Mouse (Mus musculus) kidney, postnatal 25 days (tissue): ENCODE data around the gene Fam72a.
A peak's percentile ranks its signal among the peaks of the same experiment; 100 is the strongest.
"Not testable (repeated sequence)": the region's sequence is repeated elsewhere in the genome, so short reads cannot be mapped to it uniquely, and the experiment has no call there.

ENCODE experiments used
- DNase-seq, 2 experiments: peaks; one replicate each; pipeline ENCODE4 v3.0.0; 2021; ENCODE audit warnings: mixed read lengths in 2 of 2

The Fam72a gene

DNA sequence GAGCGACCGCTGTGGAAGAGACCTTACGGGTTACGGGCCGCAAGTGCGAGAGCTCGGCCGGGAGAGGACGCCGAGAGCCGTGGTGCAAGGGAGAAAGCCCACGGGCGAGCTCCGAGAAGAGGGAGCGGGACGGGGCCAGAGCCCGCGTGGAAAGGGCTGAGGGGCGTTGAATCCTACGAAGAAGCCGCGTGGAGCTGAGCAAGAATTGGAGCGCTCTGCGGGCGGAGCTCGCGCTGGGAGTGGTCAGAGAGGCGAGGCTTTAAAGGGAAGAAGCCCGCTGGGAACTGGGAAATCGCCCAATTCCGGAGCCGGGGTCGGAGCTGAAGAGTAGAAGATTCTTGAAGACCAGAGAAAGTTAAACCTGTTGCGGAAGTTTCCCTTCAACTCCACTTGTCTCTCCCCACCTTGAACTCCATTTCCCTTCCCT is 391 bp downstream of the Fam72a start:
- peak; percentile 74 to 79 for DNase-seq

GRCm38 (mm10) chr1:131528561-131529166 is 961 bp downstream of the Fam72a start:
- no peak for DNase-seq

GRCm38 (mm10) chr1:131539771-131540170 is 12.1 kb downstream of the Fam72a start:
- DNase-seq = no peak

DNA sequence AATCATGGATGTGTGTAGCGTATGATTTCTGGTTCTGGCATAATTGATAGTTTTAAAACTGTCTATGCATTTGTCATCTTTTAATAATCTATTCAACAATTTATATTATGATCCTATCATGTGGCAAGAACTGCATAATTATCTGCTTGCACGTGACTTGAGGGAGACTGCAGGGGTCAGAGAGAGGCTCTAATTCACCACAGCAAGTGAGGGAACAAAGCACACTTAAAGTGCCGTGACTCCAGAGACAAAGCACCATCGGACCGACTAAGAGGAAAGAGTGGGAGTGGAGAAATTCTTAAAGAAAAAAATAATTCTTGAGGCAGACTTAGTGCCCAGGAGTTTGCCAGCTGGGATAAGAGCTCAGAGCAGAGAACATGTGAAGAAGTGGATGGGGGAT is 13.1 kb downstream of the Fam72a start:
- no peak for DNase-seq

DNA sequence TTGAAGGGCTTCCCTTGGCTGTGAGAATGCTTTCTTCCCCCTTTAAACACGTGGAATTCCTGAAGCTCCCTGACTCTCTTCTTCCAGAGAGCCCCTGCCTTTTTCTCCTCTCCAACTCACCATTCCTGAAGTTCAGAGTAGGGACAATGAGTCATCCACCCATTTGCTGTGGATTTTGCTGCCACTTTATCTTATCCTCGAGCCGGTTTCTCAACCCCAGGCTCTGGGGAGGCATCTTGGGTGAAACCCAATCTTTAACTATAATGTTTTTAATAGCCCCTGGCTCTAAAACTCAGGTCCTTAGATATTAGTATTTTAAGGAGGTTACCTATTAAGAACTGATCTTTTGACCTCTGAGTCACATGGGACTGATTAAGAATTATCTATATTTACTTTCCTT is 13.7 kb downstream of the Fam72a start:
- no peak for DNase-seq

- no peak for DNase-seq
These were observed 14.2 kb downstream of the Fam72a start for GRCm38 (mm10) chr1:131541903-131542302.

- no peak for DNase-seq
These were observed 16.3 kb downstream of the Fam72a start for GRCm38 (mm10) chr1:131543886-131544565.

DNA sequence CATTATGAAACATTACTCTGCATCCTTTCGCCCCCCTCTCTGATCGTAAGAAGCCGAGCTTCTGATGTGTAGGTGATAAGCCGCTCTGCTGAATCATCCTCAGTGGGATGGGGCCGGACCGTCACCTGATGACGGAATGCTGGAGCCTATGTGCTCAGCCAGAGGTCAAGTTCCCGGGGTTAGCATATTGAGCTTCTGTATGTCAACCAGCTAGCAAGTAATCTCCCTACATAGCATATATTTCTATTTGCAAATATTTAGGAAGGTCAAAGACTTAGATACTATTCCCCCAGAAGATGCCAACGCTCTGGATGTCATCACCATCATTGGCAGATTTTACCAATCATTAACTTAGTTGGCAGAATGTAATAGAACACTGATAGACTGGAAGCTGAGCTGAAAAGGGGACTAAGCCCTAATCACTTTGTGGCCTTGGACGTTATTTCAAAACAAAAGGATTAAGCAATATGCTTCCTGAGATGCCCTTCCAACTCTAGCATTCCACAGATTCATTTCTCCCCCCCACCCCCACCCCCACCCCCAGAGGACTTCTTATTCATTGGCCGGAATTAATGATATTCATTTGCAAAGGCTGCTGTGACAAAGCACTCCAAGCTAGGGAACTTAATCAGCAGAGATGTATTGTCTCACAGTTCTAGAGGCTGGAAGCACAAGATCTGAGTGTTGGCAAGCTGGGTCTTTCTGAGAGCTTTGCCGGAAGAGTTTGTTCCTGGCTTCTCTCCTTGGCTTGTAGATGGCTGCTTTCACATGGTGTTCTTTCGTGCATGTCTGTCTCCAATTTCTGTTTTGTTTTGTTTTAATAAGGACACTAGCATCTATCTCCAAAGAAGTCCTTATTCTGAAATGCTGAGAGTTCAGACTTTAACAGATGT is 19.3 kb downstream of the Fam72a start:
- DNase-seq = no peak

DNA sequence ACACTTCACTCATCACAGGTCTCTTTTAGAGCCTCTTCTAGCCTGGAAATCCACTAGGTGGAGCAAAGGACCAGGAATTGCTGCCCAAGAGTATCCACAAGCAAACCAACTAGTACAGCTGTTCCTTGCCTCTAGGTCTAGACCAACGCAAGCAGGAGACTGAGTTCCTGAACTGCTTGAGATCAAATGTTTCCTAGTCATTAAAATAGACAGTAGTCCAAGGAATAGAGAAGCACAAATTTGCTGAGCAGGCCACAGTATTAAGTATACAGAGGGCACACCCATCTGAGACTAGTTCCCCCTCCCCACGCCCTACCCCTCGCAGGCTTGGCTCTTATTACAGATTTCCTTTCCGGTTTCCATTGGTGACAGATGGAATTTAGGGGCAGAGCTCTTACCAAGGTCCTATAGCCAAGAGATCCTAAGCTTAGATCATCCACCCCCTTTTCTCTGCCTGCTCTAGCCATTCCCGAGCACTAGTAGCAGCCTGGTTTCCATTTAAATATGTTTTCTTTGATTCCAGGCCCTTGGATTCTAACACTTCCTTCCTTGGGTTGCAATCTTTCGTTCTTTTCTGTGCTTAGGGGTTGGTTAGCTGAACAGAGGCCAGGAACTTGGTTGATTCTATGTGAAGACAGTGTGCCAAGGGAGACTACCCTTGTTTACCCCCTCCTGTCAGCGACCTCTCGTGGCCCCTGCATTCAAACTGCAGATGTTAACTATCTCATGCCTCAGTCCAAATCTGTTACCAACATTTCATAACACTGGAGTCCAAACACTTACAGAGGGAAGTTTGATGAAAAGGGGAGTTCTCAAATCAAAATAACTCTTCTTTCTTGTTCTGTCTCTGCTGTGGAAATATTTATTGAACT is 21.0 kb downstream of the Fam72a start:
- DNase-seq = peak in 1 of 2 experiments; percentile 27

DNA sequence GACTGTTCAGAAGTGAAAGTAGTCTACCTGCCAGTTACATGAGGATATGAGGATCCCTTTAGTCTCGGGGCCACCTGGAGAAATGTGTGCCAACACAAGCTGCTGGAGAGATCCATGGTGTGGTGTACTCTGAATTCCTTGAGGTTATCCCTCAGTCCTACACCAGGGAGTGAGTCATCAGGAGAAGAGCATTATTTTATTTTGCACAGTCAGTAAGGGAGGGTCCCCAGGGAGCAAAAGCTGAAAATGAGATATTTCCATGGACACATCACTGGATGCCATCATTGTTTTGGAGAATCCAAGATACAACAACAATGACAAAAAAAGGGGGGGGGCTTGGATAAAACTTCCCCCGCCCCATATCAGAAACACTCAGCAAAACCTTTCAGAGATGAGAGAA is 24.3 kb downstream of the Fam72a start:
- no peak for DNase-seq

DNA sequence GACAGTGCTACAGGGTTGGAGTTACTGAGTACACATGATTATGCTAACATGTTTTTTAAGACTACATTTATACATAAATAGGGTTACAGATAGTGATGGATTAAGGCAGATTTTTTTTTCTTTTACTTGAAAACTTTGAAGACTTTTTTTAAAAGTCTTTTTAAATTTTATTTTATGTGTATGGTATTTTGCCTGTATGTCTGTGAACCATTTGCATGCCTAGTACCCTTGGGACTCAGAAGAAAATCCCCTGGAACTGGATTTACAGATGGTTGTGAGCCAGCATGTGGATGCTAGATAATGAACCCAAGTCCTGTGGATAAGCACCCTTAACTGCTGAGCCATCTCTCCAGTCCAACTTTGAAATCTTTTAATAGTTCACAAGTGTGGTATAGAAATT is 25.7 kb downstream of the Fam72a start:
- DNase-seq = no peak

GRCm38 (mm10) chr1:131555042-131555812 is 27.5 kb downstream of the Fam72a start:
- peak; percentile 77 to 87 for DNase-seq

DNA sequence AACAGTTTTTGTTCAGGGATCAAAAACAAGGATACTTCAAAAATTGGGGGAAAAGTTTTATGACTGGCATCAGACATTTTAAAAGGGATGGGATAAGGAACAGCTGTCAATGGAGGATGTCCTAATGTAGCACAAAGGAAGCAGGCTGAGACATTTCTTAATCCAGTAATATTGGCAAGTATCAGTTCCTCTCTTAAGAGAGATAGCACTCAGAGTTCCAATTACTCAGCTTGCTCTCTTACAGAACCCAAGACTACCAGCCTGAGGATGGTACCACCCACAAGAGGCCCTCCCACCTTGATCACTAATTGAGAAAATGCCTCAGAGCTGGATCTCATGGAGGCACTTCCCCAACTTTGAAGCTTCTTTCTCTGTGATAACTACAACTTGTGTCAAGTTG is 32.8 kb downstream of the Fam72a start:
- DNase-seq = no peak

DNA sequence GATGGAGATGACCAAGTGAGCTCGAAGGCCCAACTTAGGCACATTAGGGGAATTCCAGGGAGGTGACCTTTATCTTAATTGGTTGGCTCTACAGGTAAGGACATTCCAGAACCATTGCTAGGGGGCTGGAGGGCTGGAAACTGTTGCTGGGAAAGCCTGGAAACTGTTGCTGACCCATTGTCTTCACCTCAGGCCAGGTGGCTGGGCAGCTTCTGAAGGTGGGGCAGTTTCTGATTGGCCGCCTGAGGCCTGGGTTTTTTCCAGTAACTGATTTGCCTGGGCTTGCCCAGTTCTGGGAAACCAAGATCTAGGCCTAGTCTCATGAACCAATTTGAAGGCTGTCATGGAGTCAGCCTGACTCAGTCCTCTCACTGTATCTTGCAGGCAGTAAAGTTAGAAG is 34.4 kb downstream of the Fam72a start:
- no peak for DNase-seq

DNA sequence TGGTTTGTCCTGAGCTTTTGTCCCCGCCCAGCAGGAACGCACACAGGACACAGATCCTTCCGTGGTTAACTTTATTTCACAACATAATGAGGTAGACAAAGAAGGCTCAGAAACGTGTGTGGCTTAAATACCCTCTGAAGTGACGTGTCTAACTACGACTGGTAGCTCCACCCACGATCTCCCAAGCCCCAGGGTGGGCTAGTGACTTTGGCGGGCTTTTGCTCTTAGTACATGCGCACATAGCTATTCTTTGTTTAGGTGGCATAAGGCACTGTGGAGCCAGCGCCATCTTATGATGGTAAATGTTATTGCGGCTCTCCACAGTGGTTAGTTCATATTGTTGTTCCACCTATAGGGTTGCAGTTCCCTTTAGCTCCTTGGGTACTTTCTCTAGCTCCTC is 38.4 kb downstream of the Fam72a start:
- not testable (repeated sequence) for DNase-seq

GRCm38 (mm10) chr1:131569721-131570120 is 42.0 kb downstream of the Fam72a start:
- DNase-seq = no peak

DNA sequence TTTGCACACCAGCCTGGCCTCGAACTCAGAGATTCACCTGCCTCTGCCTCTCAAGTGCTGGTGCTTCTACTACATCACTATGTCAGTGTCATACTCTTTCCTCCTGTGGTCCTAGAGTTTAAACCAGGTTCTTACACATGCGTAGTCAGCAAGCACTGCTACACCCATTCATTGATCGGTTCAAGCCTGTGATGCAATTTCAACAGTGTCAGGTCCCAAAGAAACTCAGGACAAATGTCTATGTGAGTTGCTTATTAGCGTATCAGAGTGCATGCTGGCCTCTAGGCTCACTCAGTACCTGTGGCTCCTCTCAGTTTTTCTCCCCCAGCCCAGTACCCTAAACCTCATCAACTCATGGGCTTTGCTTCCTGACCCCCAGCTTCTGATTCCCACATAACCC is 42.7 kb downstream of the Fam72a start:
- no peak for DNase-seq

- DNase-seq = peak; percentile 24 to 37
These were observed 46.0 kb downstream of the Fam72a start for GRCm38 (mm10) chr1:131573721-131574120.

DNA sequence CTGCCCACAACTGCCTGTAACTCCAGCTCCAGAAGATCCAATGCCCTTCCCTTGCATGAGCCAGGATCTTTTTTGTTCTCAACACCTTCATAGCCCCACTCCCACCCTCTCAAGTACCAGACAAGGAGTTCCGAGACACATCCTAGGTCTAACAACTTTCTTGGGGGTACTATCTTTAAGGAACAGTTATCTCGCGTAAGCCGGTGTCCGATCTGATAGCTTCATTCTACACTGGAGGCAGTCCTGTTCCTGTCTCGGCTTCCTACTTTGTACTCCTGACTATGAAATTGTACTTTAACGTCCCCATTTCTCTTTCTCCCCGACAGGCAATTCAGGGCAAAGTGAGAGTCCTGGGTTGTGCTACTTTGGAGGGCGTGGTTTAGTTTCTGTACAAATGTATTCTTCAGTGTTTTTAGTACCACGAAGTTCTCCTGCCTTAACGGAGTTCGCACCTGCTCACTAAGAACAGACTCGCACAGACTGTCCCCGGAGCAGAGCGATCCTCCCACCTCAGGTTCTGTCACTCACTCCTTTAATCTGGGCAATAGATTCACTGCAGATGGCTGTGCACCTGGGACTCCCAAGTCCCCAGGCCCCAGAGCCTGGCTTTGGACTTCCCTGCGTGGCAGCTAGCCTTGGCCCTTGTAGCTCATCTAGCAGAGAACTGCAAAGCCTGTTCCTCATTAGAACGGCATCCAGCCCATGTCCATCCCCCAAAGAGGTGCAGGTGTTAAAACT is 51.4 kb downstream of the Fam72a start:
- no peak for DNase-seq

DNA sequence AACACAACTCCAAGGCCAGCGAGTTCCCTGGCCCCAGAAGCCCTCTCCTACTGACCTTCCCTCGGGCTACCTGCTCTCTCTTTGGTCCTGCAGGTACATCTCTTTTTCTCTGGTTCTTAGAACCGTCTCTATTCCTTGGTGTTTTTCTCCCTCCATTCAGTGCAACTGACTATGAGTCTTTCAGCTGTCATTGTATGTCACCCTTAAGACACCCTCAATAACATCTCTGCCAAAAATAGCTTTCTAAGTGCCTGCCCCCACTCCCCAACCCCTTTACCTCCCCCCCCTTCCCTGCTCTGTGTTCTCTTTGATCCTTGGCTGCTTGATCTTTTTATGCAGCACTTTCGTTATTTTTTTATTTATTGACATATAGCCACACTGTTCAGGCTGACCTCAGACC is 52.7 kb downstream of the Fam72a start:
- DNase-seq = no peak

GRCm38 (mm10) chr1:131583598-131583997 is 55.9 kb downstream of the Fam72a start:
- DNase-seq = no peak
